Mouse (Mus musculus) induced T-regulatory cell, adult 2 months (primary cell): ENCODE measurements at regions not wholly inside any gene's neighbourhood (a gene's known extent, or its start where the extent isn't known, plus 50 kb on each side); places are given as distances from the start of the nearest gene placed in this dataset.

Experiments
- DNase-seq: peaks from one replicate; pipeline ENCODE4 v3.0.0-alpha.2; 2012; ENCODE audit warnings: low read depth

DNA sequence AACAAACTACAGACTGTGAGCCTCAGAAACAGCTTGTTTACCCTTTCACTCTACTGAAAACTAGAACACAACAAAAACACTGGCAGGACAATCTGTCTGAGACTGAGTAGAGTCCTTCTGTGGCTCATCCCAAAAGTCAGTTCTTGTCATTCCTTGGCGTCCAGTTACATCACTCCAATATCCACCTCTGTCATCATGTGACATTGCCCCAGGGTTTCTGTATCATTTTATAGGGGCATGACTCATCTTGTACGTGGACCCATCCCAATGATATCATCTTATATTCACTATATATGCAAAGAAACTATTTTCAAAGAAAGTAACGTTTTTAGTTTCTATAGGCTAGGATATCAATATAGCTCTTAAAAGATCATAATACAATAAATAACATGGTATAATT is 152.3 kb downstream of the Dkk2 start:
- no peak for DNase-seq

DNA sequence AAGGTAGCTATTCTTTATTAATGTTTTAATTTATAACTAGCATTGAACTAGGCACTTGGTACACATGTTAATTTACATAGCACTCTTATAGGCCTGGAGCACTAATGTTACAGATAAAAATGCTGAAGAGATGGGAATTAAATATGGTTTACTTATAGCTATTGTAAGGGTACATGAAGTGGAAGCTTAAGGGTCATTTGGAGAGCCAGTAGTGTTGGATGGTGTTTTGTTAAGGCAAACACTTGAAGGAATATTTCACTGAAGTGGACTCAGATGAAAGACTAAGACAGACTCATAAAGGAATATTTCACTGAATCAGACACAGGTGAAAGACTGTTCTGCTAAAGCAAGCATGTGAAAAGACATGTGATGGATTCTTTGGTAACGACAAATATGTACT is 172.7 kb downstream of the Dkk2 start:
- DNase-seq: no peak

DNA sequence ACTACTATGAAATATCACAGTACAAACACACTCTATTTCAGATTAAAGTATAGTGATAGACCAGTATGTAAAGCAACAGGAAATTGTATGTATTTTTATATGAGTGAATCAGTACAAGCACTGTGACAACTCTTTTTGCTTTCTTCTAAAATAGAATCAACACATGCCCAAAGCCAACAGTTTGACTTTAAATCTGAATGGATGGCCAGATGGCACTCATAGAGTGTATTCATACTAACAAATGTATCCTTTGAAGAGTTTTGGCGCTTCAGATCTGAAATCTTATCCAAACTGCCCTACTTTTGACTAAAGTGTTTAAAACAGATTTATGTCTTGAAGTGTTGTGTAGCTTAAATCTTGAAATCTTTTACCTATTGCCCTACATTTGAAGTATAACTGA is 184.5 kb downstream of the Dkk2 start:
- DNase-seq: no peak

DNA sequence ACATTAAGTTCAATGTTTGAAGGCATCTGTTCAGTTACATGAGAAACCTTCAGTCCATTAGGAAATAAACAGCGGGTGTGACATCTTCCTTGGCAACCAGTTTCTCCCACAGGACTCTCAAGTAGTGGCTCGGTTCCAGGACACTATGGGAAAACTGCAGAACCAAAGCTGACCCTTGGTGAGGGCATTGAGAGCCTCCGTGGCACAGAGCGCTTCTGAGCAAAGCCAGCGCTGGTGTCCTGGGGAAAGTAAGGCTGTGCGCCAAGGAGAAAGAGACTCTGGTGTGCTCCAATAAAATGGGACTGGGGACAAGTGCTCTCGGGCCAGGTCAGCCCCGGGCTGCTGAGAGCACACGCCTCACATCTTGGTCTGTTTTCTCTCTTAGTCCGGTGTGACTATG is 189.7 kb downstream of the Dkk2 start:
- DNase-seq: no peak

DNA sequence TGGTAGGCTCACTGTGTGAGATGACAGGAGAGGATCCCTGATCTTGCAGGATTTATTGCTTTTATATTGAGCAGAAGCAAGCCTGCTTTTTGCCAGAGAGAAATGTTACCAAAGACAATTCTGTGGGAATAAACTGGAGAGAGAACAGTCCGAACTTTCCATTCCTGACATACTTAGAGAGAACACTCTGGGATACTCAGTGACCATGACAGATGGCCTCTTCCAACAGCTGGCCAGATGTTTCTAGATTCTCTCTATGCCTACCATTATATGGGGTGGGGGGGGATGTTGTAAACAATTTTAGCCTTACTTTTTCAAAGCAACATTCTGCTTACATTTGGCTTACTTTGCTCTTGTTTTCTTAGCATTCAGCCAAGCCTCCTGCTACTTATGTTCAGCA is 192.7 kb downstream of the Dkk2 start:
- no peak for DNase-seq

DNA sequence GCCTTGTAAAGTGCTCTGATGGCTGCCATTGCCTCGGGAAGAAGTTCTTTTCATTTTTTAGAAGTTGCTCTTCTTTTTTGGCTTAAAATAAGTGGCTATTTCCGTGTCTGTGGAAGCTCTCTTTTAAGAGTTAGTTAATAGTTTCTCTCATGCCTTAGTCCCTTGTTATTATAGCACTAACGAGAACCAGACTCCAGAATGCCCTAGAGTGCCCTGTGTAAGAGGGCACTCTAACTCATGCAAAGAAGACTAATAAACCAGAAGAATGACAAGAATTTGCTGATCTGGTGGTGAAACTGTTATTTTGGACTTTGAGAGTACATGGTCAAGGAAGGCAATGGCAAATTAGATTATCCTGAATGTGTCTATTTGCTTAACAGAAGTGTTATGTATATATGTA is 202.6 kb downstream of the Dkk2 start:
- no peak for DNase-seq

DNA sequence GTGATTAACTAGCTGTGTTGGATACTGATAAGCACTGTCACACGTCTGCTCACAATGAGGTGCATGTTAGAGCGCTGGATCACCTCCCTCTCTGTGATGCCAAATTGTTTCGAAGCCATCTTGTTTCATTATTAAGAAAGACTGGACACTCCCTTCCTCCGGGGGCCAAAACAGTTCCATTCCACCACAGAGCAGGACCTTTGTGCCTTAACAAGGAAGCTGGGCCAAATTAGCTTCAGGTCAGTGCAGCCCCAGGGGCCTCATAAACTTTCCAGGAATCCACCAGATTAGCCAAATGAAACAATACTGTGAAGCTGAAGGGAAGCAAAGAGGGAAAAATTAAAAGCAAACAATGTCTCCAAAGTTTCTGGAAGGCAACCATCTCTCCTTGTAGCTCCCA is 241.9 kb downstream of the Dkk2 start:
- DNase-seq: no peak

DNA sequence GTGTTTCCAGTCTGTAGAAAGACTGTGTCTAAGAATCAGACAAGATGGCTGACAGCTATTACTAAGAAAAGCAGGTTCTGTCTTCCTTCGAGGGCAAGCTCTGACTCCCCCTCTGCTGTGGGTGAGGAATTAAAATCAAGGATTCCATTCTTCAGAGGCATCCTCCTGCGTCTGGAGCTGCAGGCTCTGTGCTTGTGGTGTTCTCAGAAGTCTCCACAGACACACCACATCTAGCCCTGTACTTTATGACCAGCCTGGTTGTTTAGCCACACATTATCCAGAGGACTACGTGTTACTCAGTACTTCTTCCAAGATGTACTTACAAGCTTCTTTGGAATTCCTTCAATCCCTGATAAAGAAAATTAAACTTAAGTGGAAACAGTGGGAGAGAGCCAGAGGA is 258.5 kb downstream of the Dkk2 start:
- DNase-seq: no peak

DNA sequence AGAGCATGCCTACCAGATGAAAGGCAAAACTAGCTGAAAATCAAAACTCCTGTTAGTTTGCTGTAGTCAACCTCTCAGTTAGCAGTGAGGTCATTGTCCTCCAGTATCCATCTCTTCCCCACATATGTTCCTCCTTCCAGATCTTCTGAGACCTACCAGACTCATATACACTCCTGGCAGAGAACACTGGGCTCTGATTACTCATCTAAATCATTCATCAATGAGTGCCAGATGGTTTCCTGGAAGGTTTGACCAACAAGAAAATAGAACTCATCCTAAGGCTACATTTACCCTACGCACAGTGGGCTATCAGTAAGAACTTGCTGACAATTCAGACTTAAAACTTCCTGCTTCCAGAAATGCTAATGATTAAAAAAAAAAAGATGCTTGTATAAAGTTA is 260.8 kb downstream of the Dkk2 start:
- DNase-seq: no peak

DNA sequence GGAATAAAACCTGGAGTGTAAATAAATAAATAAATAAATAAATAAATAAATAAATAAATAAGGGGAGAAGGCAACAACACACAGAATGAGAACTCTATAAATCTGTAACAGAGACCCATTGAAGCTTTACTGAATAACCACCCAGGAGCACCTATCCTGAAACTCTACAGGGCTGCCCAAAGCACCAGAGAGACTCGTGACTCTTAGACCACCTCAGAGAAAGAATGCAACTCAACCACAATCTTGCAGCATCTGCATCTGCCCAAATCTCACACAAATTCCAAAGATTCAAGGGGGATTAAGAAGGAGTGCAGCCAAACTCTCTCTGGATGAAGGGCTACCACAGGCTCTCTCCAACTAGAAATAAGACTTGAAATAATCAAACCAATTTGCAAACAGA is 264.5 kb downstream of the Dkk2 start:
- DNase-seq: no peak

DNA sequence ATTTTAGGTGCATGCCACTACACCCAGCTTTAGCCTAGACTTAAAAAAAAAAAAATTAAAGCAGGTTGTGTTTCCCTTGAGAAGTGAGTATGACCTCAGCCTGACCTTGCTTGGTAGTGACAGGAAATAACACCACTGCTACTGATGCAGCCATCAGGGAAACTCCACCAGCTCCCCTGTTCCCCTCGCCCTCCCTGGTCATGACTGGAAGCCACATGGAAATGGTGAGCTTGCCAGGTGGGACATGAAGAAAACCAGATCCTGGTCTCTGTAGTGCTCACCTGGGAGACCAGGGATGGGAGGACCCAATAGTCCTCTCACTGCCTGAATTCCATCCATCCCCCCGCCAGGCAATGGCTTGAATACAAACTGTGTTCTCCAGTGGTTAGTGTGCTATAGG is 268.1 kb downstream of the Dkk2 start:
- no peak for DNase-seq

DNA sequence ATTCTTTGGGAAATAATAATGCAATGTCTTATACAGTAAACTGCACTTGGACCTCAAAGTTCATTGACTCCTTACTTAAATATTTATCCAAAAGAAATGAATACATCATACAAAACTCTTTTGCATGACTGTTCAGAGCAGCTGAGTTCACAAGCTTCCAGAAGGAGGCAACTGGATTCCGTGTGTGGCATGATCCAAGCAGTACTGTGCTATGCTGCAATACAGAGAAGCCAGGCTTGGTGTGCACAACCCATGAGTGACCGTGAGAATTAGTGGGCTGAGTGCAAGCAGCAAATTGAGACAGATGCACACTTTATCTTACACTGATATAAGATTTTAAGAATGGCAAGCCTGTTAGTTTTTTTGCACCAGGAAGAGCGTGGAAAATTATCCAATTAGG is 270.0 kb upstream of the Gimd1 start:
- no peak for DNase-seq

DNA sequence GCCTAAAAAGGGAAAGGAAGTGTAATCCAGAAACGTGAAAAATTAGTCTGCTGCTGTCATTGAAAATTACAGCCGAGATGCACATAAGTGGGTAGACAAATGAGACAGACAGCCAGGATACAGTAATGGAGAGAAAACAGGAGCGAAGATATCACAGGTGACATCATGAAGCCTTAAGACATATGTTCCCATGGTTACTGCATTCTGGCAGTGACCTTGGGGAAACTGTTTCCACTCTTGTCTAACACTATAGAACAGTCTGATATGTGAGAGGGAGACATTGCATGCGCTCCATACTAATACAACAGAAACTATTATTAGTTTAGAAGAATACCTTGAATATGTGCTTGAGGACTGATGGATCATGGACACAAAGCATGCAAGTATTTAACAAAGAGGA is 254.0 kb upstream of the Gimd1 start:
- DNase-seq: no peak

DNA sequence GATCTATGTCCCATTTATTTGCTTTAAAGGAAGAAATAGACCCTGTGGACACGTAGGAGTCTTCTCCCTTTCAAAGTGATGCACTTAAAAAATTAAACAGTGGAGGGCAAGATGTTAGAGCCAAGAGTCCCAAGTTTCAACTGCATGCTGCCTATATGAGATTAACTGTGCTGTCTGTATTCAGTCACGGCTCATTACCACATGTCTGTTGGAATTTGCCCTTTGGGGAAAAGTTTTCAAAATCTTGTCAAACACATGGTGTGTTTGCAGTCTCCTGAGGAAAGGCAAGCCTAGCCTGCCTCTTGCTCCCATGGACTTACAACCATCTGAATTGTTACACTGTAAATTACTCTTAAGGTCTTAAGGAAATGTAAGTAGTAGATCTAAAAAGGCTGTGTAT is 211.9 kb upstream of the Gimd1 start:
- no peak for DNase-seq

DNA sequence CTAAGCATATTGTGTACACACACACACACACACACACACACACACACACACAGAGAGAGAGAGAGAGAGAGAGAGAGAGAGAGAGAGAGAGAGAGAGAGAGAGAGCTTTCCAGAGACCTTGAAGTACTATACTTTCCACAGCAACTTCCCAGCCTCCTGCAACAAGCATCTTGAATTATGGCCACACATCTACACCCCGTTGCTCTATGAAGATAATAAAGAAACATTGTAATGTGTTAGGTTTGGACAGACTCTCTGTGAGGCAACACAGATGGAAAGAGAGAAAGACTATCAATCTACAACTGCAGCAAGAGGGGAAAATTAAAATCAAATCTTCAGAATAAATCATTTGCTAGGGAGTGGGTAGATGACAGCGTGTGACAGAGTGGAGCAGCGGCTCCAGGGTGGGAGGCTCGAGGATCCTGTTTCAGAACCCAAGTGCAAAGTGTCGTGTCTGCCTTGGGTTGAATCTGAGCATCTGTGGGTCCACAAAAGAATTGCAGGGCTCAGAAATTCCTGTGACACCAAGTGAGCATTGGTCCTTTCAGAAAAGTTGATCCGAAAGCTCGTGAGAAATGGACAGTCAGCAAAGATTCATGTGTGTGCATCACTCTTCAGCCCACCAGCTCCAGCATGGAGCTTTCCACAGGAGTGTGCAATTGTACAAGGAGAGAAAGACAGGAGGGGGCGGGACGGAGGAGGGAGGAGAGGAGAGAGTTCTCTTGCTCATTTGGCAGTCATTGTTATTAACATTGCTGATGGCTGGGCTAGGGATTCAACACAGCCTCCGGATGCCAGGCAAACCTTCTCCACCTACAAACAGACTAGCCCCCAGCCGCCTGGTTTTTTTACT is 203.6 kb upstream of the Gimd1 start:
- no peak for DNase-seq

DNA sequence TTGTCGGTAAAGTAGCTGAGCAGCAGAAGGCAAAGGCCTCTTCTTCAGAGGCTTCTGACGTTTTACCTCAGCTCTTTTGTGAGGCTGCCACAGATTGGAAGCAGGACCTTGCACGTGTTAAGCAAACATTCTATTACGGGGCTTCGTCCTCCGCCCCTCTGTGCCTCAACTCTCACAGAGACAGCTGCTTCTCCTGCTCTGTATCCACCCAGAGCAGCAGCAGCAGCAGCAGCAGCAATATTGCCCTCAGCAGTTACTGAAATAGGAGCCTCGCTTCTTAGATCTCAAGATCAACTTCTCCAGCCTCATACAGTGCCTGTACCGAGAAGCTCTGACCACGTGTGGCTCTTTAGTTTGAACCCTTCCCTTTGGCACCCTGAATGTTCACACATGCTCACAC is 202.4 kb upstream of the Gimd1 start:
- no peak for DNase-seq

DNA sequence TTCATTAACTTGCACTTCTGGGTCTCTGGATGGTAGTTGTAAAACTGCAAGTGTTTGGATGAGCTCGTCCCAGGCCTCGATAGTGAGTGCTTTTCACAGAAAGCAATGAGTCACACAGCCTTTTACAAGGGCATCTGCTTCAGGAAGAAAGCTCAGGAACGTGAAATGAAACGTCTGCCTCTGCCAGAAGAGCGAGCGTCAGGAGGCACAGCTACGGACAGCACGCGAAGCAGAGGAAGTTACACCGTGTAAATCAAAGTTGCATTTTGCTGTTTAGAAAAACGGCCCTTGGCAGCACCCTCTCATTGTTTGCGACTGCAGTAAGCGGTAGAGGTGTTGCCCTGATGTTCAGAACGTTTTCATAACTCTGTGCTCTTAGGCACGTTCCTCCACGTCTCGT is 201.5 kb upstream of the Gimd1 start:
- no peak for DNase-seq

DNA sequence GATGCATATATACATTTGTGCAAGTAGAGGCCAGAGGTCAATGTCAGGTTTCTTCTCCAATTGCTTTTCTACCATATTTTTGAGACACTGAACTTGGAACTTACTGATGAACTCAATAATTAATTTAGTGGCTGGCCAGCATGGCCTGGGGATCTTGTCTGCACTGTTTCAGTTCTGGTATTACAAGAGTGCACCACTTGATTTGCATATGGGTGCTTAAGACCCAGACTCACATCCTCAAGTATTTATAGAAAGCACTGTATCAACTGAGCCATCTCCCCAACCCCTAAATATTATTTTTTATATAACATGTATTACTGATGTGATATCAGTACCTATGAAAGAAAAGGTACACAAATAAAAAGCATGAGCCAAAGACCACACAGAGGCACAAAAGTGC is 197.8 kb upstream of the Gimd1 start:
- no peak for DNase-seq

DNA sequence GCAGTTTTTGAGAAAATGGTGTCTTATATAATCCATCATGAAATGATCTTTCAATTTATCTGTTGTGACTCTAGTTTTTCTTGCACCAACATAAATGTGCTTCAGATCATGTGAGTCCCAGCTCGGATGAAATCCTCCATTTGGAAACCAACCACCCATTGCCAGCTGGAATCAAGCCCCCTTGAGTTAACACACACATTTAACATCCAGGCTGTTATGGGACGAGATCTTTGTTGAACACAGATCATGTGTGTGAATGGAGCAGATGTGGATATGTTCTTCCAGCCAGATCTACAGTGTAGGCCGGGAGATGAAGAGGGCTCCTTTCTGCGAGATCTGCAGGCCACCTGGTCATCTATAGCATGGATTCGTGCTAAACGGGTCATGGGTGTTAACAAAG is 188.4 kb upstream of the Gimd1 start:
- no peak for DNase-seq

DNA sequence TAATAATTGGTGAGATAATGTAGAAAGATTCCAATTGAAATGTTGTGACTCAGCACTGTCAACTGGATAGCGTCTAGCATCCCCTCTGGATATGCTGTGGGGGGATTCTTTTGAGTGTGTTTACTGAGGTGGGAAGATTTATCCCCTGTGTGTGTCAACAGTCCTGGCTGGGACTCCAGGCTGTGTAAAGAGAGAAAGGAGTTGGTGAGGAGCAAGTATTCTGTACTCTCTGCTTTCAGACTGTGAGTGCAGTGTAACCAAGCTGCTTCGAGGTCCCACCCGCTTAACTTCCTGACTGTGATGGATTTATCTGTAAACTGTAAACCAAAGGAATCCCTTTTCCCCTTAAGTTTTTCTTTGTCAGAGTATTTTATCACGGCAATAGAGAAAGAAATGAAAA is 175.7 kb upstream of the Gimd1 start:
- no peak for DNase-seq

DNA sequence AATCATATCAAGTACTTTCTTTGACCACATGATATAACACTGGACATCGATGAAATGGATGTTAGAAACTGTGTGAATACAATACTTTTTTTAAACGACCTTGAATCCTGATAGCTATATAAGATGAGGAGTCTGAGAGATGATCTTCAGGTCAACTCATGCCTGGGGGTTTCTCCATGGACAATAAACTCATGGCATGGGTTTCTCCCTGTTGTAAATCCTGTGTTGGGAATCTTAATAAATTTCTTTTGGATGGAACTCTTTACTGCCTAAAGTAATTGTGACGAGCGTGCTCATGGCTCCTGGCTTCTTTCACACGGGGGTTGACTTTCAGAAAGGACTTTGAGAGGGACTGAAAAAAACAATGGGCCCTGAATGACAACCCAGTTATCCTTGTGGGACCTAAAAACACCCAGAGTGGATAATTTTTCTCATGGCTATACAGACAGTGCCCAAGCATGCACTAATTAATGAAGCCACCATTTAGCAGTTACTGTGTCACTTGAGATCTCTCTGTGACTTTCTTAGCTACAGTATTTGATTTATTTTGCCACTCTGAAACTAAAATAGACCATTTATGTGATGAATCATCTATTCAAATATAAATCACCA is 167.2 kb upstream of the Gimd1 start:
- DNase-seq: no peak

DNA sequence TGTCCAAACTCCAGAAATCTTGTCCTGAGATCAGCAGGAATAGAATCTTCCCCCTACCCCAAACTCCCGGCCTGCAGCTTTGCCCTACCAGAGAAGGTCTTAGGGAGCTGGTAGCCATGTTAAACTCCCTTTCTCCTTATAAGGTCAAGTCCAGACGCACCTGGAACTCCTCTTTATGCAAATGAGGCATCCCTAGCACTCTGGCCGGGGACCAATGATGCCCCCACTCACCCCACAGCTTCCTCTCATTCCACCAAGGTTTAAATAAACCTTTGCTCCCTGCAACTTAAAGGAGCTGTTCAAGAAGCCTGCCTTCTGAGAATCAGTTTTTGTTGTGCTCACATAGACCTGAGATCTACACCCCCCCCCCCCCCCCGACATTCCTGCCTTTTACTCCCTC is 158.6 kb upstream of the Gimd1 start:
- DNase-seq: no peak

DNA sequence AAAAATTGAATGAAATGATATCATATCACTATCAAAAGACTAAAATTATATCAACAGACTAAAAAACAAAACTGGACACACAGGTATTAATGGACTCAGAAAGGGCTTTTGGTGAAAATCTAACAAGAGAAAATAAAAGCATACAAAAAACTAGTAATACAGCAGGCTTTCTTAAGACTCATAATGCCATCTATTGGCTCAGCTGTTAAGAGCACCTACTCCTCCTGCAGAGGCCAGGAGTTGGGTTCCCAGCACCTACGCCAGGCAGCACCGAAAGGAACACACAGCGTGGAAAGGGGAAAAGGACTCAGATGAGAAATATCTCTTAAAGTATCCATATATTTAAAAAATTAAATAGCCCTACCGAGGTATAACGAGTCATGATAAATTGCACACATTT is 151.9 kb upstream of the Gimd1 start:
- no peak for DNase-seq

DNA sequence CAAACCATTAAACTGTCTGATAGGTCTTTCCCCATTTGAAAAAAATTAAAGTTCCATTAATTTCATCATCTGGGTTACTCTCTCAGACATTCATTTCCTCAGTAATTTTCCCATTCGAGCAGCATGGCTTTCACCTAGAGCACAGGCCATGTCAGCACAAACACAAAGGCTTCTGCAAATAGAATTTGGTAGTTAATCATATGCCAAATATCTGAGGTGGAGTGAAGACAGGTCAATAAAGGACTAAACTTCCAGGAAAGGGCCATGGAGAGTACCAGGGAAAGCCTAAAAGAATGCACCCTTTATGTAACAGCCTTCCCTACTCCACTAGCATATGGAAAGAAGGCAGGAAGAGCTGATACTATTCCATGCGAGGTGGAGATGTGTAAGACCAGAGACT is 150.3 kb upstream of the Gimd1 start:
- no peak for DNase-seq
